8 mouse cellular contexts compared by ENCODE assay signal in genomic region chr6:67534191-67535004, GRCm38 (mm10). TPM values are rescaled to one million over a fixed set of nuclear protein-coding genes. Genes with fewer than 3 reads are reported as not detected.
DNase-seq lines count a peak whose midpoint lies in the region; ATAC-seq lines count a peak whose summit lies in the region.

No protein-coding gene starts in this region.

- peaks cover 66% of the 10 kb centered on the region for H3K27me3 ChIP-seq in liver, embryonic 15.5 days
- no peaks in the 10 kb centered on the region for H3K27me3 ChIP-seq in splenic B cell, adult 2 months (ENCODE audit: control insufficient read depth, insufficient read depth, low read length, poor library complexity, severe bottlenecking)

- H3K4me1 ChIP-seq in liver, embryonic 15.5 days (replicated peaks), result no peaks in the 10 kb centered on the region

- H3K36me3 ChIP-seq in liver, embryonic 15.5 days (replicated peaks), result no peaks in the 10 kb centered on the region
- no peaks in the 10 kb centered on the region for H3K36me3 ChIP-seq in splenic B cell, adult 2 months (ENCODE audit: control insufficient read depth, insufficient read depth, low read length, poor library complexity, severe bottlenecking)

- H3K4me2 ChIP-seq in liver, embryonic 15.5 days, result peak overlapping the region; percentile 50

- WGBS in liver, embryonic 15.5 days (ENCODE audit: insufficient replicate concordance), result 7% methylated on average over 31 of the region's 31 CpGs

- H3K27ac ChIP-seq in liver, embryonic 15.5 days (replicated peaks), result no peak overlapping the region

- no peaks in the 10 kb centered on the region for H3K9me3 ChIP-seq in liver, embryonic 15.5 days (replicated peaks)

- DNase-seq in thymus, postnatal 0 days (ENCODE audit: low spot score), result peak; percentile 32
- no peak for DNase-seq in thymus, postnatal 10 days (ENCODE audit: low spot score in 2 of 2)
- peak; percentile 25 for DNase-seq in splenic B cell, adult 2 months (ENCODE audit: low read depth, low spot score)
- DNase-seq in cerebellum, postnatal 25 days, result no peak
- no peak for DNase-seq in adrenal gland, adult 2 months

- ATAC-seq in granulocyte monocyte progenitor cell, adult 5-6 weeks (replicated peaks; ENCODE audit: poor library complexity, severe bottlenecking), result peak; percentile 15
- no peak for ATAC-seq in liver, embryonic 15.5 days (ENCODE audit: insufficient read depth)
- no peak for ATAC-seq in erythroblast, adult 5-6 weeks (replicated peaks; ENCODE audit: low FRiP score, poor library complexity, severe bottlenecking)

- no peak overlapping the region for H3K9ac ChIP-seq in liver, embryonic 15.5 days

- H3K4me3 ChIP-seq in liver, embryonic 15.5 days (replicated peaks), result peak overlapping the region; percentile 29

RNA-seq across cellular contexts. Expression of gene Tacstd2, which starts 1.2 kb away (rescaled TPM):
- polyA plus RNA-seq in thymus, postnatal 0 days (2015; fragmentation: Nextera tagmentation; extraction: Ambion mirVana), result 5.8 and 7.1 TPM in 2 replicates
- total RNA-seq in granulocyte monocyte progenitor cell, adult 5-6 weeks (2014; fragmentation: Nextera tagmentation), result 14.4 and 15.5 TPM in 2 replicates
- 11.3 and 11.7 TPM in 2 replicates for total RNA-seq in granulocyte monocyte progenitor cell, adult 5-6 weeks (2017)
- polyA plus RNA-seq in liver, embryonic 15.5 days (2015; fragmentation: Nextera tagmentation; extraction: Ambion mirVana), result 0.43 and 0.70 TPM in 2 replicates
- 0.38 and 3.3 TPM in 2 replicates for total RNA-seq in erythroblast, adult 5-6 weeks (2015; ENCODE audit: low replicate concordance)
- 2.1 and 2.6 TPM in 2 replicates for total RNA-seq in erythroblast, adult 5-6 weeks (2017; ENCODE audit: low replicate concordance)
- total RNA-seq in adrenal gland, adult 2 months (2021), result not detected
- 0.11 TPM in 1 of 2 replicates, not detected in the other for polyA plus RNA-seq in adrenal gland, adult 2 months (2012; rRNA removed)

RNA-seq across cellular contexts. Expression of gene Il23r, which starts 42.7 kb away (rescaled TPM):
- polyA plus RNA-seq in thymus, postnatal 0 days (2015; fragmentation: Nextera tagmentation; extraction: Ambion mirVana), result 1.3 and 1.8 TPM in 2 replicates
- total RNA-seq in granulocyte monocyte progenitor cell, adult 5-6 weeks (2014; fragmentation: Nextera tagmentation), result not detected in 2 replicates
- total RNA-seq in granulocyte monocyte progenitor cell, adult 5-6 weeks (2017), result not detected in 2 replicates
- polyA plus RNA-seq in liver, embryonic 15.5 days (2015; fragmentation: Nextera tagmentation; extraction: Ambion mirVana), result not detected in 2 replicates
- total RNA-seq in erythroblast, adult 5-6 weeks (2015; ENCODE audit: low replicate concordance), result not detected in 2 replicates
- not detected in 2 replicates for total RNA-seq in erythroblast, adult 5-6 weeks (2017; ENCODE audit: low replicate concordance)
- 10 to 100 TPM in 1 of 2 experiments, 1 to 10 TPM in 1; 7.3 to 12.3 TPM for total RNA-seq in adrenal gland, adult 2 months (2021)
- polyA plus RNA-seq in adrenal gland, adult 2 months (2012; rRNA removed), result 0.03 and 0.08 TPM in 2 replicates

Comparison
In these comparisons a context has a peak if more than half of its experiments do, and no peak if none do; other contexts are left out.
1. DNase-seq: peak in thymus, postnatal 0 days (single experiment) and splenic B cell, adult 2 months (single experiment); none in thymus, postnatal 10 days (0 of 2), cerebellum, postnatal 25 days (0 of 2) and adrenal gland, adult 2 months (single experiment).
2. RNA of gene Il23r, which starts 42.7 kb away (total RNA-seq): 7.3 to 12.3 TPM in adrenal gland, adult 2 months; not detected in granulocyte monocyte progenitor cell, adult 5-6 weeks and not detected in erythroblast, adult 5-6 weeks; every median in the first group is over 4 times any median in the second.